Mouse (Mus musculus): ENCODE data around the gene Tuba4a.

GRCm38 (mm10) chr1:75244836-75245235 lies 25.2 kb upstream of the Tuba4a start:
- TF ChIP-seq CTCF (IDR thresholded peaks at IDR 0.05) (peak; percentile 37), EP300 (IDR thresholded peaks at IDR 0.05) (no peak)

Measured in lung, postnatal 0 days (tissue).